Mouse (Mus musculus): ENCODE measurements around the gene Commd1.

DNA sequence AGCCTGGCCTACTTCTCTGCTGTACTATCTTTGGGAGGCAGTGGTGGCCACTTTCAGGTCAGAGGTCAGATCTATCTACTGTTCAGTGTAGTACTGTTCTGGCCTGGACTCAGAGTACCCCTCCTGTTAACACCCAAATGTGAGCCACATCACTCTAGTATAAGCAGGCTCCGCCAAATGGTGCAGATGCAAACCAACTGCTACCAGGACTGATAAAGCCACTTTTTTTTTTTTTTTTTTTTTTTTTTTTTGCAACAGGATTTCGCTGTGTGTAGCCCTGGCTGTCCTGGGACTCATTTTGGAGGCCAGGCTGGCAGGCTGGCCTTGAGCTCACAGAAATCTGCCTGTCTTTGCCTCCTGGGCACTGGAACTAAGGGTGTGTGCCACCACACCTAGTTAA is 43.2 kb downstream of the Commd1 start:
- no peak for TF ChIP-seq CTCF (IDR thresholded peaks at IDR 0.05)
- no peak for TF ChIP-seq EP300 (IDR thresholded peaks at IDR 0.05)

All from lung, postnatal 0 days (tissue).